Mouse (Mus musculus) erythroblast, embryonic 14.5 days (primary cell): ENCODE results near the gene Gm45837. TPM values are rescaled to one million over a fixed set of nuclear protein-coding genes. Genes with fewer than 3 reads are reported as not detected.

Source experiments
- H3K27me3 ChIP-seq: 2 replicates; pipeline ENCODE4 v1.6.1; 2012; ENCODE audit warnings: inconsistent platforms; ENCODE audit not compliant: control insufficient read depth
- H3K36me3 ChIP-seq: 2 replicates; pipeline ENCODE4 v1.6.1; 2012; ENCODE audit warnings: mild to moderate bottlenecking, inconsistent platforms; ENCODE audit not compliant: control insufficient read depth
- H3K4me1 ChIP-seq: 2 replicates; pipeline ENCODE4 v1.6.1; 2012; ENCODE audit warnings: inconsistent platforms; ENCODE audit not compliant: control insufficient read depth
- H3K4me3 ChIP-seq: replicated peaks from 2 replicates; pipeline ENCODE3; 2012; ENCODE audit warnings: moderate library complexity, mild to moderate bottlenecking, inconsistent platforms
- H3K9me3 ChIP-seq: 2 replicates; pipeline ENCODE4 v1.6.1; 2012; ENCODE audit warnings: low read length, inconsistent platforms, mixed read lengths; ENCODE audit not compliant: control insufficient read depth
- GATA1 ChIP-seq: IDR thresholded peaks from 2 replicates; pipeline ENCODE4 v1.6.1; 2012; ENCODE audit warnings: low read length, inconsistent platforms, mixed read lengths
- TAL1 ChIP-seq: IDR thresholded peaks from 3 replicates; pipeline ENCODE4 v1.6.1; 2012; ENCODE audit warnings: low read length, inconsistent platforms, mixed read lengths
- polyA plus RNA-seq: library from polyadenylated mRNA; stranded (reverse); fragments of >175 nt; gene quantifications from 2 replicates; pipeline ENCODE4 v1.2.3, GENCODE M21; 2012

The Gm45837 gene
- polyA plus RNA-seq, 1 experiment: not detected

DNA sequence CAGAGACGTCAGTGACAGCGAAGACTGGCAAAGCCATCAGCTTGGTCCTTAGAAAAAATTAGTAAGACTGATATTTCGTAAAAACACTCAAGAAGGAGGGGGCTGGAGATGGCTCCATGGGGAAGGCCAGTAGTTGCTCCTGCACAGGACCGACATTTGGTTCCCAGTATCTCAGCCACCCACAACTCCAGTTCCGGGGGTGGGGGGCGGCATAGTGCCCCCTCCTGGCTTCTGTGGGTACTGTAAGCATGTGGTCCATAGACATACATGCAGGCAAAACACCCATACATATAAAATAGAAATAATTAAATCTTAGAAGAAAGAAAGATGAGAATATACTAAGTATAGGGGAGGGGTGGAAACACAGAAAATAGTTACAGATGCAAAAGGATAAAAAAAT, 105.8 kb downstream of the Gm45837 start:
- Histone ChIP-seq H3K27me3 (no peaks in the 10 kb centered on the region), H3K4me1 (no peaks in the 10 kb centered on the region), H3K9me3 (no peaks in the 10 kb centered on the region), H3K36me3 (no peaks in the 10 kb centered on the region), H3K4me3 (no peak overlapping the region)
- TF ChIP-seq GATA1 (no peak), TAL1 (no peak)

DNA sequence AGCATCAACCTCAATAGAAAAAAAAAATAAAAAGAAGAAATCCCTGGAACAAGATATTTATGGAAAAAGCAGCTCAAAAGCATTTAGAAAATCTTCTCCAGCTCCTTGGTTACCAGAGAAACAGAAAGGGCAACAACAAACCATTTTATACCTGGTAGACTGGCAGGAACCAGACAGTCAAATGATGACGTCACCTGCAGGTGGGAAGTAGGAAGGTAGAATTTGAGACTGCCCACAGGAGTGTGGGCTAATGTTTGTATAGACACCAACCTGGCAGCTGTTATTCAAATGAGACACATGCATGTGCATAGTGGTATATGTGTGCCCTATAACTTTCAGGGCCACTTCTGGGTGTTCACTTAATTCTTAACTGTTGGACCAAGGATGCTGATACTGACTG, 111.0 kb downstream of the Gm45837 start:
- no peak overlapping the region for H3K4me3 ChIP-seq
- H3K27me3 ChIP-seq: no peaks in the 10 kb centered on the region
- no peaks in the 10 kb centered on the region for H3K9me3 ChIP-seq
- H3K36me3 ChIP-seq: no peaks in the 10 kb centered on the region
- TF ChIP-seq GATA1: no peak
- TF ChIP-seq TAL1: no peak
- H3K4me1 ChIP-seq: no peaks in the 10 kb centered on the region

DNA sequence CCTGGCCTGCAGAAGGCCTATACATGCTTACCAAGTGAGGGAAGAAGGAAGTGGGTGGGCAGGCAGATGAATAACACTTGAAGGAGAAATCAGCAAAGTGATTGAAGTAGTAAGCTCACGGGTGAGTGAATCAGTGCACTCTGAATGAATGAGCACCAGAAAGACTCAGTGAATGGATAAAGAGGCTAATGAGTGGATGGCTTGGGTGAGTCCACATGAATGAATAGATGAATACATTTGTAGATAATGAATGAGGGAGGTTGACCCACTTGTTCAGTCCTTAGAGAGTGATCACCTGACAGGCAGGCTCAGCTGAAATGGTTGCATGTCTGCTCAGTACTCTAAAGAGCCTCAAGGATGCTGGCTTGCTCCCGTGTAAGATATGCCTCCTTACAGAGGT, 112.5 kb downstream of the Gm45837 start:
- H3K4me3 ChIP-seq: no peak overlapping the region
- no peaks in the 10 kb centered on the region for H3K4me1 ChIP-seq
- H3K27me3 ChIP-seq: no peaks in the 10 kb centered on the region
- no peaks in the 10 kb centered on the region for H3K9me3 ChIP-seq
- no peak for TF ChIP-seq TAL1
- no peak for TF ChIP-seq GATA1
- H3K36me3 ChIP-seq: no peaks in the 10 kb centered on the region

DNA sequence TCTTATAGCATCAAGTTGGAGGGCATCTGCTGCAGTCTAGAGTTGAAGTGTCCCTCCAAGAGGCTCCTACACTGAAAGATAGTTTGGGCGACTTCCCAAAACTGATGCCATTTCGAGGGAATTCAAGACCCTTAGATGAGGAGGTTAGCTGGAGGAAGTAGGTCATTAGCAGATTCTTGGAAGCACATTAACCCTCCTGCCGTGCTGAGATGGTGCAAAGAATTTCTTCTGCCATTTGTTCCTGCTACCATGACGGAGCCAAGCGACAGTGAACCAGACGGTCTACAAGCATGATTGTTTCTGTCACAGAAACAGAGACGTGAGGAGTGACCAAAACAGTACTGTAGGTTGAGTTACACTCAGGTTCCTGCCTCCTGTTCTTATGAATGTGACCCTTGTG, 115.8 kb downstream of the Gm45837 start:
- Histone ChIP-seq H3K9me3 (no peaks in the 10 kb centered on the region), H3K36me3 (no peaks in the 10 kb centered on the region), H3K4me3 (no peak overlapping the region), H3K4me1 (no peaks in the 10 kb centered on the region), H3K27me3 (no peaks in the 10 kb centered on the region)
- TF ChIP-seq GATA1 (no peak), TAL1 (no peak)

DNA sequence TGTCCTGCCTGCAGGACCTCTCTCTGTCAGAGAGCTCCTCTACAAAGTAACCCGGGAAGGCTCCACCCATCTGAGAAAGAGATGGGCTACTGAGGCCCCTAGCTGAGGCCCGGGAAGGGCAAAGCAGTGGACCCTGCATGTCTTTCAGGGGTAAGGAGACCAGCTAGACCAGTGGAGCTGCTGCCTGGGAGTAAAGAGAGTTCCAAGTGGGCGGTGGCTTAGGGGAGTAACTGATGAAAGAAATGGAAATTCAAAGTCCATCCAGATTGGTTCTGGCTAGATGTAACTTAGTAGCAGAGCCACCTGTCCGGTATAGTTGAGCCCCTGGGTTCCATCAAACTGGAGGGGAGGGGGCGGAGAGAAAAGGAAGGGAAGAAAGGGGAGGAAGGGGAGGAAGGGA, 123.7 kb downstream of the Gm45837 start:
- H3K9me3 ChIP-seq: no peaks in the 10 kb centered on the region
- no peaks in the 10 kb centered on the region for H3K4me1 ChIP-seq
- H3K27me3 ChIP-seq: no peaks in the 10 kb centered on the region
- H3K36me3 ChIP-seq: no peaks in the 10 kb centered on the region
- H3K4me3 ChIP-seq: no peak overlapping the region
- no peak for TF ChIP-seq GATA1
- no peak for TF ChIP-seq TAL1

DNA sequence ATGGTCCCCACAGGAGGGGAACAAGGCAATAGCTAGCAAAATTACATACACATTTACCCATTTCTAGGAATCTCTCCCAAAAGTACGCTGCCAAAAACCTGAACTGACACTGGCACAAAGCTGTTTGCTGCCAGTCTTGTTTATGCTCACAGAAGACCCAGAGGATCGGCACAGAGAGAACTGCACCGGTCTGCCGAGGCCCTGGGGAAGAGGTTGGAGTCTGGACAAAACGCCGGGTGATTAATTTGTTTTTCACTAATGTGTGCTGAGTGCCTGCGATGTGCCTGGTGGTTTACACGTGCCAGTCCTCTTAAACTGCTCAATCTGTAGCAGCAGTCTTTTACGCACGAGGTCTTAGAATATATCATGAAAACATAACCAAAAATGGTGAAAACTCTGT, 124.4 kb downstream of the Gm45837 start:
- Histone ChIP-seq H3K36me3 (no peaks in the 10 kb centered on the region), H3K4me3 (no peak overlapping the region), H3K9me3 (no peaks in the 10 kb centered on the region), H3K4me1 (no peaks in the 10 kb centered on the region), H3K27me3 (no peaks in the 10 kb centered on the region)
- TF ChIP-seq GATA1: no peak
- TF ChIP-seq TAL1: no peak

DNA sequence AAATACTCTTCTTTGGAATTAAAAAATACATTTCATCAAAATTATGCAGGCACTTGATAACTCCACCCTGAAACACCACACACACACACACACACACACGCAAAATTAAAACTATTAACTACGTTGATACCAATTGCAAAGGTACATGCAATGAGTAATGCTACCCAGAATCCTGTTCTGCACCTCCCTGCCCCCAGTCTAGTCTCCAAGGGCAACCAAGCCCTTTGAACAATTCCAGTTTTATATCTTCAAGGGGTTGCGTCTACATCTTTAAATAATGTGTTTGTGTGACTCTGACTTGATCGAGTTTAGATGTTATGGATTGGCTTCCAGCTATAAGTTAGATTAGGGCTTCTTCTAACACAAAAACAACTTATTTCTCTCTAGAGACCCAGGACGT, 124.8 kb downstream of the Gm45837 start:
- Histone ChIP-seq H3K4me3 (no peak overlapping the region), H3K36me3 (no peaks in the 10 kb centered on the region)

DNA sequence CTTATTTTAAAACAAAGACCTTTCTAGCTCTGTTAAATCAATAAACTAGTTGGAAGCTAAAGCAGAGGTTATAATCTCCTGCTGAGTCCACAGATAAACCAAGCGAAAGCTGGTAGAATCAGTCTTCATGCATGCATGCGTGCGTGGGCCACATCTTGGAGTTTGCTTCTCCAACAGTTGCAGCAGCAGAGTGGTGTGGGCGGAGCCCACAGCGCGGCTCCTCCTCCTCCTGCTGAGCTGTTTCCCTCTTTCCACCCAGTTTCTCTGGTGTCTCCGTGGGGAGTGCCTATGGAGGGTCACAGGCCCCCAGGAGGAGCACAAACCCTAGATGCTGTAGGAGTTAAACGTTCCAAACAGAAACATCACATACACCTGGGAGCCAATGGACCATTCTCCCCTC, 126.9 kb downstream of the Gm45837 start:
- no peak for TF ChIP-seq TAL1
- no peak for TF ChIP-seq GATA1
- Histone ChIP-seq H3K4me1 (no peaks in the 10 kb centered on the region), H3K4me3 (no peak overlapping the region), H3K36me3 (no peaks in the 10 kb centered on the region), H3K9me3 (no peaks in the 10 kb centered on the region), H3K27me3 (no peaks in the 10 kb centered on the region)

More for the DNA sequence above, 124.8 kb downstream of the Gm45837 start:
- no peak for TF ChIP-seq TAL1
- no peak for TF ChIP-seq GATA1
- Histone ChIP-seq H3K27me3 (no peaks in the 10 kb centered on the region), H3K4me1 (no peaks in the 10 kb centered on the region), H3K9me3 (no peaks in the 10 kb centered on the region)

DNA sequence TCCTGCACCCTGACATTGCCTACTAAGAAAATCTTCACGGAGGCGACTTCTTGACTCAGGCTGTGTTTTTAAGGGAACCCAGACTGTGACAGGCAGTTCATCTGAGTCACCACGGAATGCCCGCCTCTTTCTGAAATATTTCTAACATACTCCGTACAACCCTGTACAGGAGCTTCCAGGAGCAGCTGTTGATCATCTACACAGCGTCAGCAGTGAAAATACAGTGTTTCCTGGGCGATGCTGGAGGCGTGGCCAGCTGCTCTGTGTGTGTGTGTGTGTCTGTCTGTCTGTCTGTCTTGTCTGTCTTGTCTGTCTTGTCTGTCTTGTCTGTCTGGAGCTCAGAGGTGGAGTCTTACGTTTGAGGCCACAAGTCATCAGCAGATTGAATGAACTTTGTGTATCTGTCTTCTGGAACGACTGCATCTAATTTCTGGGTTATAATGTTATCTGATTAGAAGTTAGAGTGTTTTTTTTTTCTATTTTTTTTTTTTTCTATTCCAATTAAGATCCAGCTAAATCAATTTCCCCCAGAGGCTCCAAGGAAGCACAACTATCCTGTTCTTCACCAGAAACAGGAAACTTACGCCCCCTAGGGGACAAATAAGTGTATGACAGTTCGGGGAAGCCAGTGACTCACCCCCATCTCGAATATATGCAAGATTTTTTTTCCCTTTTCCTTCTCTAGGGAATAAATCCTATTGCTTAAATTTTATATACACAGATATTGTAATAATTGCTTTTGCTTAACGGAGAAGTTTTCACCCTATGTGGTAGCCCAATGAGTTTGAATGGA, 127.7 kb downstream of the Gm45837 start:
- no peaks in the 10 kb centered on the region for H3K36me3 ChIP-seq
- H3K4me1 ChIP-seq: no peaks in the 10 kb centered on the region
- no peaks in the 10 kb centered on the region for H3K9me3 ChIP-seq
- TF ChIP-seq TAL1: no peak
- TF ChIP-seq GATA1: no peak
- H3K4me3 ChIP-seq: no peak overlapping the region
- no peaks in the 10 kb centered on the region for H3K27me3 ChIP-seq

DNA sequence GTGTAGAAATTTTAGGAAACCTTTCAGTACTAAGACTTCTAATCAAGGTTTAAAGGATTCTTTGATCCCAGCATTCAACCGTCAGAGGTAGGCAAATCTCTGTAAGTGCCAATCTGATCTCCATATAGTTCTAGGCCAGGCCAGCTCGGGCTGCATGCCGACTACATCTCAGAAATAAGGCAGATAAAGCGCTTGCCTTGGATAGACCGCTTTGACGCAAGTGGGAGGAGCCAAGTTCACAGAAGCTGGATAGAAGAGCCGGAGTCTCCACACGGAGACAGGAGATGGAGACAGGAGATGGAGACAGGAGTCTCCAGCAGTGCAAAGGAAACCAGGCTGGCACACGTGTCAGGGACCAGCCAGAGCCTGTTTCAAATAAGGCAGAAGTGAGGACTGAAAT, 129.1 kb downstream of the Gm45837 start:
- Histone ChIP-seq H3K4me3 (no peak overlapping the region), H3K27me3 (no peaks in the 10 kb centered on the region), H3K36me3 (no peaks in the 10 kb centered on the region), H3K9me3 (no peaks in the 10 kb centered on the region), H3K4me1 (no peaks in the 10 kb centered on the region)
- TF ChIP-seq GATA1 (no peak), TAL1 (no peak)
